Mouse (Mus musculus): ENCODE data around the gene Mras.

Mras gene

GRCm38 (mm10) chr9:99411785-99412184, 25.4 kb downstream of the Mras start:
- DNase-seq (ENCODE audit: low spot score), result no peak

- DNase-seq (ENCODE audit: low spot score), result no peak
These were observed 26.1 kb downstream of the Mras start for GRCm38 (mm10) chr9:99411093-99411492.

GRCm38 (mm10) chr9:99409280-99409679, 27.9 kb downstream of the Mras start:
- DNase-seq (ENCODE audit: low spot score), result no peak

GRCm38 (mm10) chr9:99401288-99401974, 35.8 kb downstream of the Mras start:
- no peak for DNase-seq (ENCODE audit: low spot score)

GRCm38 (mm10) chr9:99400781-99401180, 36.4 kb downstream of the Mras start:
- DNase-seq (ENCODE audit: low spot score), result no peak

GRCm38 (mm10) chr9:99397056-99397815, 39.9 kb downstream of the Mras start:
- no peak for DNase-seq (ENCODE audit: low spot score)

- no peak for DNase-seq (ENCODE audit: low spot score)
These were observed 42.8 kb downstream of the Mras start for GRCm38 (mm10) chr9:99394366-99394765.

- DNase-seq (ENCODE audit: low spot score), result no peak
These were observed 44.0 kb downstream of the Mras start for GRCm38 (mm10) chr9:99393146-99393545.

- no peak for DNase-seq (ENCODE audit: low spot score)
These were observed 45.6 kb downstream of the Mras start for GRCm38 (mm10) chr9:99391557-99391956.

GRCm38 (mm10) chr9:99390716-99391115, 46.5 kb downstream of the Mras start:
- no peak for DNase-seq (ENCODE audit: low spot score)

- DNase-seq (ENCODE audit: low spot score), result no peak
These were observed 47.0 kb downstream of the Mras start for GRCm38 (mm10) chr9:99390201-99390600.

- no peak for DNase-seq (ENCODE audit: low spot score)
These were observed 47.7 kb downstream of the Mras start for GRCm38 (mm10) chr9:99389506-99389905.

- DNase-seq (ENCODE audit: low spot score), result no peak
These were observed 48.3 kb downstream of the Mras start for GRCm38 (mm10) chr9:99388856-99389255.

- DNase-seq (ENCODE audit: low spot score), result no peak
These were observed 49.1 kb downstream of the Mras start for GRCm38 (mm10) chr9:99388078-99388477.

- DNase-seq (ENCODE audit: low spot score), result no peak
These were observed 54.6 kb downstream of the Mras start for GRCm38 (mm10) chr9:99382556-99382955.

GRCm38 (mm10) chr9:99379194-99379593, 58.0 kb downstream of the Mras start:
- DNase-seq (ENCODE audit: low spot score), result no peak

GRCm38 (mm10) chr9:99376591-99377418, 60.4 kb downstream of the Mras start:
- no peak for DNase-seq (ENCODE audit: low spot score)

GRCm38 (mm10) chr9:99368431-99368830, 68.8 kb downstream of the Mras start:
- no peak for DNase-seq (ENCODE audit: low spot score)

GRCm38 (mm10) chr9:99365906-99366305, 71.3 kb downstream of the Mras start:
- no peak for DNase-seq (ENCODE audit: low spot score)

- no peak for DNase-seq (ENCODE audit: low spot score)
These were observed 74.1 kb downstream of the Mras start for GRCm38 (mm10) chr9:99363076-99363475.

GRCm38 (mm10) chr9:99361946-99362345, 75.2 kb downstream of the Mras start:
- DNase-seq (ENCODE audit: low spot score), result no peak

GRCm38 (mm10) chr9:99359012-99359411, 78.2 kb downstream of the Mras start:
- DNase-seq (ENCODE audit: low spot score), result no peak

Data from urinary bladder, postnatal 10 days (tissue).